Mouse (Mus musculus): ENCODE measurements around the gene Bdh1. TPM values are rescaled to one million over a fixed set of nuclear protein-coding genes. Genes with fewer than 3 reads are reported as not detected.

Bdh1 gene
- polyA plus RNA-seq, 1 experiment from 2014 or later, result 124 TPM

- Histone ChIP-seq H3K4me3 (ENCODE audit: low read depth, low read length) (no peak overlapping the region), H3K27ac (ENCODE audit: low read length) (no peak overlapping the region), H3K9ac (ENCODE audit: low read depth, low read length) (no peak overlapping the region), H3K27me3 (ENCODE audit: control insufficient read depth, insufficient read depth, low read depth, low read length) (no peaks in the 10 kb centered on the region), H3K4me1 (ENCODE audit: control insufficient read depth, insufficient read depth, low read length) (no peaks in the 10 kb centered on the region), H3K9me3 (replicated peaks; ENCODE audit: control insufficient read depth, low read length, poor library complexity, severe bottlenecking) (no peaks in the 10 kb centered on the region; the same call in 1 of the 2 replicates), H3K4me2 (ENCODE audit: low read length) (no peak overlapping the region), H3K36me3 (ENCODE audit: control insufficient read depth, insufficient read depth, low read length) (no peaks in the 10 kb centered on the region)
- 50% methylated on average over 3 of the region's 3 CpGs for WGBS
- no peak for ATAC-seq
These were observed 14.2 kb upstream of the Bdh1 start for GRCm38 (mm10) chr16:31407872-31408271.

DNA sequence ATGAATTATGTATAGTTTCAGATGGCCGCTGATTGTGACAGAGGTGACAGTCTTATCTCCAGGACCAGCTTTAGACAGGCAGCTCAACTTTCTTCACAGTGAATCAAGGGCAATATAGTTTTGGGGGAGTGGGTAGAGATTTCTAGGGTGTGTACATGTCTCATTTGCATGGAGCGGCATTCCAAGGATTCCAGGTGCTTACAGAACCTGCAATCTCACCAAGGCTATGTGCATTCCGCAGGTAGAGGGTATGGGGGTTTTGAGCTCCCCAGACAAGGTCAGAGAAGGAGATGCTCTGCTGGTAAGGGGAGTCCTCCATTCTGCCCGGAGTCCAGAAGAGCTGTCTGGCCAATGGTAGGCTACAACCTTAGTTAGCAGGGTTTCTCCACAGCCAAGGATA is 11.1 kb upstream of the Bdh1 start:
- Histone ChIP-seq H3K27me3 (ENCODE audit: control insufficient read depth, insufficient read depth, low read depth, low read length) (no peaks in the 10 kb centered on the region), H3K4me1 (ENCODE audit: control insufficient read depth, insufficient read depth, low read length) (no peaks in the 10 kb centered on the region), H3K9ac (ENCODE audit: low read depth, low read length) (no peak overlapping the region), H3K4me2 (ENCODE audit: low read length) (no peak overlapping the region), H3K4me3 (ENCODE audit: low read depth, low read length) (no peak overlapping the region), H3K9me3 (replicated peaks; ENCODE audit: control insufficient read depth, low read length, poor library complexity, severe bottlenecking) (no peaks in the 10 kb centered on the region), H3K36me3 (ENCODE audit: control insufficient read depth, insufficient read depth, low read length) (no peaks in the 10 kb centered on the region), H3K27ac (ENCODE audit: low read length) (no peak overlapping the region)
- ATAC-seq, result no peak
- WGBS, result 73% methylated on average over 4 of the region's 4 CpGs

GRCm38 (mm10) chr16:31412321-31412720 is 9.8 kb upstream of the Bdh1 start:
- no peaks in the 10 kb centered on the region for H3K27me3 ChIP-seq (ENCODE audit: control insufficient read depth, insufficient read depth, low read depth, low read length)
- no peak overlapping the region; the same call in 1 of the 2 replicates for H3K9ac ChIP-seq (ENCODE audit: low read depth, low read length)
- no peaks in the 10 kb centered on the region for H3K36me3 ChIP-seq (ENCODE audit: control insufficient read depth, insufficient read depth, low read length)
- no peak overlapping the region for H3K27ac ChIP-seq (ENCODE audit: low read length)
- no peaks in the 10 kb centered on the region for H3K4me1 ChIP-seq (ENCODE audit: control insufficient read depth, insufficient read depth, low read length)
- no peak overlapping the region for H3K4me2 ChIP-seq (ENCODE audit: low read length)
- ATAC-seq, result no peak
- WGBS, result 84% methylated on average over 14 of the region's 14 CpGs
- H3K9me3 ChIP-seq (replicated peaks; ENCODE audit: control insufficient read depth, low read length, poor library complexity, severe bottlenecking), result no peaks in the 10 kb centered on the region
- H3K4me3 ChIP-seq (ENCODE audit: low read depth, low read length), result no peak overlapping the region

GRCm38 (mm10) chr16:31413777-31414176 is 8.3 kb upstream of the Bdh1 start:
- no peak overlapping the region for H3K4me2 ChIP-seq (ENCODE audit: low read length)
- H3K9ac ChIP-seq (ENCODE audit: low read depth, low read length), result no peak overlapping the region
- no peak overlapping the region for H3K4me3 ChIP-seq (ENCODE audit: low read depth, low read length)
- H3K36me3 ChIP-seq (ENCODE audit: control insufficient read depth, insufficient read depth, low read length), result no peaks in the 10 kb centered on the region
- no peaks in the 10 kb centered on the region for H3K27me3 ChIP-seq (ENCODE audit: control insufficient read depth, insufficient read depth, low read depth, low read length)
- H3K27ac ChIP-seq (ENCODE audit: low read length), result no peak overlapping the region
- no peaks in the 10 kb centered on the region for H3K9me3 ChIP-seq (replicated peaks; ENCODE audit: control insufficient read depth, low read length, poor library complexity, severe bottlenecking)
- no peak for ATAC-seq
- no peaks in the 10 kb centered on the region for H3K4me1 ChIP-seq (ENCODE audit: control insufficient read depth, insufficient read depth, low read length)
- 96% methylated on average over 2 of the region's 3 CpGs for WGBS

DNA sequence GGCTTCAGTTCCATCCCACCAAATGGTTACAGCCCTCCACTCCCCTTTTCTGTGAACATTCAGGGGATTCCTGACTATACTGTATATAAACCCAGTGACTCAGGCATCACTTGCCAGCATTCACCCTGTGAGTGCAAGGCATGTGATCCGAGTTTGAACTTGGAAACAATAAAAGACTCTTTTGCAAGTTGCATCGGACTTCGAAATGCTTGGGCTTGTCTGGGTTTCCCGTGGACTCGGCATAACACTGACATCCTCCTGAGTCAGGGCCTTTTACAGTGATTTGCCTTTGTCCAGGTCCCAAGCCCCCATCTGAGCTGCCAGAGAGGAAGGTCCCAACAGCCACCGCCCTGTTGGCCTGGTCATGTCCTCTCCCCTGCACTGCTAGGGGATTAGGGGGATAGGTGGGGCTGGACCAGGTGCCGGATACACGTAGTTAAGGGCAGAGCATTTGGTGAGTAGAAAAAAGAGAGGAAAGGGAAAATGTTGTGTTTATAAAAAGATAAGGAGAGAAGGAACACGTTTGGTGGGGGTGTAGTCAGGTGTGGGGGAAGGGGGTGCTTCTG is 6.1 kb upstream of the Bdh1 start:
- Histone ChIP-seq H3K4me2 (ENCODE audit: low read length) (no peak overlapping the region), H3K27ac (ENCODE audit: low read length) (no peak overlapping the region), H3K4me1 (ENCODE audit: control insufficient read depth, insufficient read depth, low read length) (no peaks in the 10 kb centered on the region), H3K4me3 (ENCODE audit: low read depth, low read length) (no peak overlapping the region), H3K36me3 (ENCODE audit: control insufficient read depth, insufficient read depth, low read length) (no peaks in the 10 kb centered on the region), H3K27me3 (ENCODE audit: control insufficient read depth, insufficient read depth, low read depth, low read length) (no peaks in the 10 kb centered on the region), H3K9ac (ENCODE audit: low read depth, low read length) (no peak overlapping the region), H3K9me3 (replicated peaks; ENCODE audit: control insufficient read depth, low read length, poor library complexity, severe bottlenecking) (no peaks in the 10 kb centered on the region)
- ATAC-seq, result no peak
- WGBS, result 62% methylated on average over 9 of the region's 9 CpGs

- Histone ChIP-seq H3K27me3 (ENCODE audit: control insufficient read depth, insufficient read depth, low read depth, low read length) (no peaks in the 10 kb centered on the region), H3K27ac (ENCODE audit: low read length) (no peak overlapping the region), H3K9ac (ENCODE audit: low read depth, low read length) (no peak overlapping the region), H3K4me2 (ENCODE audit: low read length) (no peak overlapping the region), H3K4me1 (ENCODE audit: control insufficient read depth, insufficient read depth, low read length) (no peaks in the 10 kb centered on the region), H3K36me3 (ENCODE audit: control insufficient read depth, insufficient read depth, low read length) (no peaks in the 10 kb centered on the region), H3K4me3 (ENCODE audit: low read depth, low read length) (no peak overlapping the region), H3K9me3 (replicated peaks; ENCODE audit: control insufficient read depth, low read length, poor library complexity, severe bottlenecking) (no peaks in the 10 kb centered on the region)
- no peak for ATAC-seq
- WGBS, result 69% methylated on average over 3 of the region's 3 CpGs
These were observed 3.4 kb upstream of the Bdh1 start for GRCm38 (mm10) chr16:31418704-31419103.

GRCm38 (mm10) chr16:31419457-31419856 is 2.6 kb upstream of the Bdh1 start:
- 73% methylated on average over 5 of the region's 5 CpGs for WGBS
- Histone ChIP-seq H3K27ac (ENCODE audit: low read length) (no peak overlapping the region), H3K27me3 (ENCODE audit: control insufficient read depth, insufficient read depth, low read depth, low read length) (no peaks in the 10 kb centered on the region), H3K36me3 (ENCODE audit: control insufficient read depth, insufficient read depth, low read length) (no peaks in the 10 kb centered on the region), H3K9me3 (replicated peaks; ENCODE audit: control insufficient read depth, low read length, poor library complexity, severe bottlenecking) (no peaks in the 10 kb centered on the region), H3K4me2 (ENCODE audit: low read length) (no peak overlapping the region), H3K9ac (ENCODE audit: low read depth, low read length) (no peak overlapping the region), H3K4me1 (ENCODE audit: control insufficient read depth, insufficient read depth, low read length) (no peaks in the 10 kb centered on the region), H3K4me3 (ENCODE audit: low read depth, low read length) (no peak overlapping the region)
- no peak for ATAC-seq

- WGBS, result 59% methylated on average over 1 of the region's 1 CpGs
- Histone ChIP-seq H3K4me3 (ENCODE audit: low read depth, low read length) (no peak overlapping the region), H3K27ac (ENCODE audit: low read length) (no peak overlapping the region), H3K4me1 (ENCODE audit: control insufficient read depth, insufficient read depth, low read length) (no peaks in the 10 kb centered on the region), H3K9ac (ENCODE audit: low read depth, low read length) (no peak overlapping the region), H3K36me3 (ENCODE audit: control insufficient read depth, insufficient read depth, low read length) (no peaks in the 10 kb centered on the region), H3K4me2 (ENCODE audit: low read length) (no peak overlapping the region), H3K27me3 (ENCODE audit: control insufficient read depth, insufficient read depth, low read depth, low read length) (peaks cover 2% of the 10 kb centered on the region; the same call in 1 of the 2 replicates), H3K9me3 (replicated peaks; ENCODE audit: control insufficient read depth, low read length, poor library complexity, severe bottlenecking) (no peaks in the 10 kb centered on the region)
- ATAC-seq, result no peak
These were observed 642 bp downstream of the Bdh1 start for GRCm38 (mm10) chr16:31422722-31423121.

DNA sequence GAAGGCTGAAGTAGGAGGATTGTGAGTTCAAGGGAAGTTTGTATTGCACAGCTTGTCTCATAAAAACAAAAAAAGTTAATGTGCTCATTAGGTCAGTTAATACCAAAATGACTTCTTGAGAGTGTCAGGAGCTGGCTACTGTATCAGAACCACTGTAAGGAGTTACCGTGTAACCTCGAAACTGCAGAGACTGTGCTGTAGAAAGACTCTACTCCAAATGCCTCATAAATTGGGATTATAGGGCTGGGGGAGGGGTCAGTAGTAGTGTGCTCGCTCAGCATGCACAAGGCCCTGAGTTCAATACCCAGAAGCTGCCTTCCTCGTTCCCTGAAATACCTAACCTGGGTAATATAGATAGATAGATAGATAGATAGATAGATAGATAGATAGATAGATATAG is 1.3 kb downstream of the Bdh1 start:
- no peak overlapping the region for H3K9ac ChIP-seq (ENCODE audit: low read depth, low read length)
- H3K27ac ChIP-seq (ENCODE audit: low read length), result no peak overlapping the region
- no peaks in the 10 kb centered on the region for H3K9me3 ChIP-seq (replicated peaks; ENCODE audit: control insufficient read depth, low read length, poor library complexity, severe bottlenecking)
- peaks cover 2% of the 10 kb centered on the region; the same call in 1 of the 2 replicates for H3K27me3 ChIP-seq (ENCODE audit: control insufficient read depth, insufficient read depth, low read depth, low read length)
- H3K4me2 ChIP-seq (ENCODE audit: low read length), result no peak overlapping the region
- ATAC-seq, result no peak
- H3K36me3 ChIP-seq (ENCODE audit: control insufficient read depth, insufficient read depth, low read length), result no peaks in the 10 kb centered on the region
- H3K4me1 ChIP-seq (ENCODE audit: control insufficient read depth, insufficient read depth, low read length), result no peaks in the 10 kb centered on the region
- H3K4me3 ChIP-seq (ENCODE audit: low read depth, low read length), result no peak overlapping the region
- 87% methylated on average over 4 of the region's 4 CpGs for WGBS

All from midbrain, embryonic 16.5 days (tissue).